Mouse (Mus musculus) heart, adult 9 months (tissue): ENCODE measurements around the gene Hcfc2.

ENCODE experiments used
- DNase-seq, 2 experiments: peaks; one replicate each; pipeline ENCODE4 v3.0.0; 2022; ENCODE audit warnings: low spot score in 2 of 2

The Hcfc2 gene

DNA sequence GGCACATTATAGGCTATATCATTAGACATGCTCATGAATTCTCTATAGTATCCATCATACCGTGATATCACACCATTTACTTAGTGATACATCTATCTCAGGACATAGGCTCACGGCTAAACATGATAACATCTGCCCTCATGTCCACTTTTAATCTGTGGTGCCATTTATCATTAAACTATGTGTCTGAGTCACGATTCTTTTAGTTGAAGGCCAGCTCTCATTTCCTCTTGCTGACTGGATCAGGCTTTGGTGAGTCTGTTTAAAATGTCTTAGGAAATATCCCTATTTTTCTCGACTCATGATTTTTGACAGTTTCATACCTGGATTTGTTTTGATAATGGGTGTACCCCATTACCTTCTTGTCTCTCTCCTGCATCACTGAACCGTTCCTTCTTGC lies at the start of gene Hcfc2:
Hcfc2 (plus strand) TSS at position 205 of the 400 bp plus-strand sequence.
- no peak for DNase-seq

- no peak for DNase-seq
Measured at GRCm38 (mm10) chr10:82647205-82647811, 48.7 kb upstream of the Hcfc2 start.

DNA sequence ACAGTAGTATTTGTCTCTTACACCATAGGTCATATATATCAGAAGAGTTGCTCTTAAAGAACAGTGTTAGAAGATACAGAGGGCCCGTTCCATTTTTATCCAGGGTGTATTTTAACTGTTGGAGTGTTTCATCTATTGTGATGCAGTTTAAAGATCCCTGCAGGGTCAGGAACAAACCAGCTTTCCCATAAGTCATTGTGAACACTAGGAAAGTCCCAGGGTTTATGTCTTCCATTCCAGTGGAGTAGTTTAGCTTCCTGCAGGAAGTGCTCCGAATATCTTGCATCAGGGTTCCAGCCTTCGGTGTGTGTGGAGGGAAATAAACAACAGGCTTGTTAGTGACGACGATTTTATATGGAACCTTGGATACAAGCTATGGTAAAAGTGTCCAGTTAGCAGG lies 44.7 kb upstream of the Hcfc2 start:
- DNase-seq: no peak

DNA sequence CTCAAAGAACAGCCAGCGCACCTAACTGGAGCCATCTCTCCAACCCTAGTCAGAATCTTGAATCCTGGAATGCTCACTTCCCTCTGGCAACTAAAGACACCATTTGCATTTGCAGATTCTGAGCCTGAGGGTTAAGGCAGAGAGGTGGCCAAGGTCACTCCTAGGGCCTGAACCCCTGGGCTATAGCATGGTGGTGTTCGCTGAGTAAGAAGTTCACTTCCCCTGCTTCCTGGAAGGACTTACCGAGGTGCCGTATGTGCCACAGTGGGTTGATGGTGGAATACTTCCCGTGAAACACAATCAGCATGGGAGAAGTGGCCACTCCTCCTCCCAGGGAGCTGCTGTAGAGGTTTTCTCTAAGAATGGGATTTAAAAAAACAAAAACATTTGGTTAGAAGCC lies 43.3 kb upstream of the Hcfc2 start:
- DNase-seq: no peak

GRCm38 (mm10) chr10:82654581-82654980 lies 41.4 kb upstream of the Hcfc2 start:
- DNase-seq: no peak

- DNase-seq: no peak
Measured at GRCm38 (mm10) chr10:82661820-82662219, 34.1 kb upstream of the Hcfc2 start.

- no peak for DNase-seq
Measured at GRCm38 (mm10) chr10:82662267-82662990, 33.5 kb upstream of the Hcfc2 start.

GRCm38 (mm10) chr10:82663289-82663688 lies 32.7 kb upstream of the Hcfc2 start:
- no peak for DNase-seq

GRCm38 (mm10) chr10:82665951-82666350 lies 30.0 kb upstream of the Hcfc2 start:
- DNase-seq: no peak

DNA sequence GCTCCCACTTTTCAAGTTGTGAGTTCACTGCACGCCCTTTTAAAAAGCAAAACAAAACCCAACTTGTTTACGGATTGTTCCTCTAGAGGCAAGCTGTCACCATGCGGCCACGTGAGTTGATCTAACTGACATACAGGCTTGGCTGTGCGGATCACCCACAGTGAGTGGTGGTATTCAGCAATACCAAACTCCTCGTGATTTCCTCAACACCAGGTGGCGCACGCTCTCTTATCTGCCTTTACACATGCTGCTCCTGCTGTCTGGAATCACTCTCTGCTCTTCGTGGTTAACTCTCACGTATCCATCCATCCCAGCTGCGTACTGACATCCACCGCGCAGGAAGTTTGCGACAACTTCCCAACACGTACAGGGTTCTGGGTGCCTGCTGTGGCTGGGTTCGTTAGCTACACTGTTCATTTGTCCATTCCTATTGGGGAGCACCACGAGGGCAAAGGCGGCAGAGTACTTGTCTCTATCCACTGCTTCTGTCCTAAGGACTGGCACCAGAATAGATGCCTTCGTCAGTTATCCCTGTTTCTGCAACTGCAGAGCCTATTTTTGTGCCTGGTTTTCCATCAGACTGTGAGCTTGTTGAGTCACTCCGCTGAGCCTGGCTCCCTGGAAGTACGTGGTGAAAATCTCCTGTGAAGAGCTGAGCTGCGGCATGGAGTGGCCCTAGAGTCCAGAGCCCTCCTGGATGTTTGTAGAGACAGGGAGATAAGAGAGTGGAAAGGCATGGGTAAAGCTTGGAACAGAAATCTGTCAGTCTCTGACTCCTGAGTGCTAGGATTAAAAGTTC lies 29.3 kb upstream of the Hcfc2 start:
- peak; percentile 71 to 85 for DNase-seq

DNA sequence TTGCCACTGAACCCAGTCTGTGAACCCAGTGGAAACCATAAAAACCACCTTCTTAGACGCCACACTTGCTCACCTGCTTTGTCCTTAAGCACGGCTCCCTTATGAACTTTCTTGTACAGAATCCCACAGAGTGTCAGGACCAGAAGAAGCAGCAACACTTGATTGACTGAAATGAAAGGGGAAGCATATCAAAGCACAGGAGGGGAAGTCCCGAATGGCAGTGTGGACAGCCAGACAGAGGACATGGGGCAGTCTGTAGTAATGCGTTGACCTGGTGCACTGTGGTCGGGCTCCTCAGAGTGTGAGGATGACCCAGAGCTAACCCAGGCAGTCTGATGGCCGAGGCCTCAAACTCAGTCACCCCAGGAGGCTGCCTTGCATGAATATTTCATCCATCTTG lies 25.8 kb upstream of the Hcfc2 start:
- no peak for DNase-seq

GRCm38 (mm10) chr10:82676949-82677348 lies 19.0 kb upstream of the Hcfc2 start:
- no peak for DNase-seq

- DNase-seq: no peak
Measured at GRCm38 (mm10) chr10:82680769-82681168, 15.2 kb upstream of the Hcfc2 start.

DNA sequence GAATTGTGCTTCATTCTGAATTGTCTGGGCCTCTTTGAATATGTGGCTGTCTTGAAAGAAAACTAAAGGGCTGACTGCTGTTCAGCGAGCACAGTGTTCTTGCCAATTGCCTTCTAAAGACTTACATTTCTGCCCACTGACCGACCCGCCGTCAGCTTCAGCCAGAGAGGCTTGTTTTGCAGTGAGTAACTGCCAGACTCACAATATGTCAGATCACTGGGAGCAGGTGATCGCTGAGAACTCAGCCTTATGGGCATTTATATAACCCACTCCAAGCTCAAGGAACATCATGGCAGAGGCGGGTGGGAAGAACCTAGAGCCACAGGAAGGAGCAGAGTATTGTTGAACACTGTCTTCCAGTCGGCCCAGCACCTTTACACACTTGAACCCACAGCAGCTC lies 14.3 kb upstream of the Hcfc2 start:
- DNase-seq: no peak

- DNase-seq: no peak
Measured at GRCm38 (mm10) chr10:82685440-82685839, 10.5 kb upstream of the Hcfc2 start.

GRCm38 (mm10) chr10:82689681-82690211 lies 6.2 kb upstream of the Hcfc2 start:
- peak; percentile 55 to 62 for DNase-seq

- peak; percentile 70 to 81 for DNase-seq
Measured at GRCm38 (mm10) chr10:82690494-82690893, 5.5 kb upstream of the Hcfc2 start, which contains the start of gene Glt8d2. Glt8d2 (minus strand) TSS chr10:82690650.

- peak in 1 of 2 experiments; percentile 18 for DNase-seq
Measured at GRCm38 (mm10) chr10:82696453-82697079, 606 bp downstream of the Hcfc2 start.

GRCm38 (mm10) chr10:82697305-82697898 lies 1.4 kb downstream of the Hcfc2 start:
- DNase-seq: peak; percentile 27 to 66

DNA sequence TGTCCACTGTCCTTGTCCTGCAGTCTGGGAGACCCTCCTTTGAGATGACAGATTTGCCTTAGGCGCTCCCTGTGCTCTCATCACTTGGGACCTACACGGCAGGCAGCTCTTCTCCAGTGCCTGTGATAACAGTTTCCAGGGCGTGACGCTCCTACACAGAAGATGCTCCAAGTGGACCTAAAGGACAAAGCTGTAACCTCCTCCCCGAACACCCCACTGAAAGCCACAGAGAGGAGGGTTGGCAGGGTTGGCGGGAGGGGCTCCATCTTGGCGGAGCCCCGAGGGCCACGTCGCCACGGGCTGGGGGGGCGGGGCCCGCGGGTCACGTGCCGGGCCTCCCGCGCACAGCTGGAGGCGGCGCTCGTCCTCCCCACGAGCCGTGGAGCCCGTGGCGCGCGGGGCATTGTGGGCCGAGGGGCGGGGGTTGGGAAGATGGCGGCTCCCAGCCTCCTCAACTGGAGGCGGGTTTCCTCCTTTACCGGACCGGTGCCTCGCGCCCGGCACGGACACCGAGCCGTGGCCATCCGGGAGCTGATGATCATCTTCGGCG lies 2.8 kb downstream of the Hcfc2 start:
- peak; percentile 88 to 91 for DNase-seq

- DNase-seq: no peak
Measured at GRCm38 (mm10) chr10:82699296-82699941, 3.5 kb downstream of the Hcfc2 start.
